Mouse (Mus musculus) intestine, embryonic 15.5 days (tissue): ENCODE measurements around the gene Bcas3. TPM values are rescaled to one million over a fixed set of nuclear protein-coding genes. Genes with fewer than 3 reads are reported as not detected.

ENCODE experiments used
- ATAC-seq: fragments of 200-750 bp; cut with Nextera tagmentation; 2 replicates; pipeline ENCODE4 v1.8.0; 2017; ENCODE audit warnings: moderate TSS enrichment, moderate library complexity
- H3K27ac ChIP-seq: fragments of 300-500 bp; sonication (generic); 2 replicates; pipeline ENCODE4 v1.5.1; 2015; ENCODE audit warnings: mild to moderate bottlenecking, inconsistent platforms
- H3K27me3 ChIP-seq: fragments of 300-500 bp; sonication (generic); replicated peaks from 2 replicates; pipeline ENCODE4 v1.6.1; 2015; ENCODE audit warnings: inconsistent platforms
- H3K36me3 ChIP-seq: fragments of 300-500 bp; sonication (generic); 2 replicates; pipeline ENCODE4 v1.6.1; 2015; ENCODE audit warnings: inconsistent platforms
- H3K4me1 ChIP-seq: fragments of 300-500 bp; sonication (generic); replicated peaks from 2 replicates; pipeline ENCODE4 v1.6.1; 2015; ENCODE audit warnings: inconsistent platforms
- H3K4me2 ChIP-seq: fragments of 300-500 bp; sonication (generic); replicated peaks from 2 replicates; pipeline ENCODE4 v1.6.1; 2015; ENCODE audit warnings: mild to moderate bottlenecking, inconsistent platforms
- H3K4me3 ChIP-seq: fragments of 300-500 bp; sonication (generic); replicated peaks from 2 replicates; pipeline ENCODE4 v1.5.1; 2015; ENCODE audit warnings: inconsistent platforms
- H3K9ac ChIP-seq: fragments of 300-500 bp; sonication (generic); 2 replicates; pipeline ENCODE4 v1.6.1; 2015; ENCODE audit warnings: inconsistent platforms
- H3K9me3 ChIP-seq: fragments of 300-500 bp; sonication (generic); 2 replicates; pipeline ENCODE4 v1.6.1; 2016; ENCODE audit warnings: inconsistent platforms
- WGBS: fragments of 180-500 bp; shearing (Covaris S2); methylation state at CpG from one replicate; pipeline ENCODE4 v1.1.7; 2015; 5-methylcytosine and 5-hydroxymethylcytosine counted together
- polyA plus RNA-seq: library from polyadenylated mRNA; unstranded; fragments of >200 nt; fragmentation: Nextera tagmentation; extraction: Ambion mirVana; gene quantifications from 2 replicates; pipeline ENCODE4 v1.2.1, GENCODE M21; 2015

Bcas3 gene
- polyA plus RNA-seq, 1 experiment from 2014 or later = 14.7 TPM

- 63% methylated on average over 3 of the region's 3 CpGs for WGBS
- Histone ChIP-seq H3K4me3 (no peak overlapping the region), H3K4me2 (no peak overlapping the region), H3K27me3 (no peaks in the 10 kb centered on the region), H3K27ac (0 out of 2 replicates have a peak overlapping the region, but pooled peaks have one; percentile 19), H3K4me1 (peaks cover 12% of the 10 kb centered on the region), H3K36me3 (no peaks in the 10 kb centered on the region), H3K9ac (no peak overlapping the region), H3K9me3 (no peaks in the 10 kb centered on the region)
- 0 out of 2 replicates have a peak, but pooled peaks have one; percentile 64 for ATAC-seq
These were observed 433.2 kb downstream of the Bcas3 start for GRCm38 (mm10) chr11:85786113-85786718.

GRCm38 (mm10) chr11:85789750-85790149 lies 436.8 kb downstream of the Bcas3 start:
- Histone ChIP-seq H3K9me3 (no peaks in the 10 kb centered on the region), H3K4me1 (peaks cover 15% of the 10 kb centered on the region), H3K27ac (no peak overlapping the region), H3K9ac (no peak overlapping the region), H3K36me3 (no peaks in the 10 kb centered on the region), H3K27me3 (no peaks in the 10 kb centered on the region), H3K4me2 (no peak overlapping the region), H3K4me3 (no peak overlapping the region)
- ATAC-seq = no peak
- WGBS = 72% methylated on average over 7 of the region's 7 CpGs

- Histone ChIP-seq H3K27ac (no peak overlapping the region), H3K4me2 (no peak overlapping the region), H3K4me3 (no peak overlapping the region), H3K4me1 (peaks cover 15% of the 10 kb centered on the region), H3K36me3 (no peaks in the 10 kb centered on the region), H3K9ac (no peak overlapping the region), H3K9me3 (no peaks in the 10 kb centered on the region), H3K27me3 (no peaks in the 10 kb centered on the region)
- WGBS = 42% methylated on average over 2 of the region's 2 CpGs
- ATAC-seq = peak; percentile 79; the same call in 1 of the 2 replicates
These were observed 437.3 kb downstream of the Bcas3 start for GRCm38 (mm10) chr11:85790267-85790666.

GRCm38 (mm10) chr11:85791212-85791611 lies 438.2 kb downstream of the Bcas3 start:
- Histone ChIP-seq H3K4me1 (peaks cover 15% of the 10 kb centered on the region), H3K36me3 (no peaks in the 10 kb centered on the region), H3K27me3 (no peaks in the 10 kb centered on the region), H3K9ac (no peak overlapping the region), H3K9me3 (no peaks in the 10 kb centered on the region), H3K4me2 (no peak overlapping the region), H3K4me3 (no peak overlapping the region), H3K27ac (no peak overlapping the region)
- WGBS = 62% methylated on average over 1 of the region's 1 CpGs
- no peak for ATAC-seq

- Histone ChIP-seq H3K4me2 (no peak overlapping the region), H3K4me1 (peaks cover 10% of the 10 kb centered on the region), H3K4me3 (no peak overlapping the region), H3K9me3 (no peaks in the 10 kb centered on the region), H3K27me3 (no peaks in the 10 kb centered on the region), H3K9ac (no peak overlapping the region), H3K36me3 (no peaks in the 10 kb centered on the region), H3K27ac (no peak overlapping the region)
- peak; percentile 47; the same call in 1 of the 2 replicates for ATAC-seq
- 62% methylated on average over 12 of the region's 12 CpGs for WGBS
These were observed 439.7 kb downstream of the Bcas3 start for GRCm38 (mm10) chr11:85792534-85793215.

- Histone ChIP-seq H3K4me1 (0 out of 2 replicates have a peak, but pooled peaks cover 3% of the 10 kb centered on the region), H3K4me2 (no peak overlapping the region), H3K4me3 (no peak overlapping the region), H3K27me3 (peaks cover 4% of the 10 kb centered on the region; the same call in 1 of the 2 replicates), H3K9ac (no peak overlapping the region), H3K9me3 (no peaks in the 10 kb centered on the region), H3K27ac (no peak overlapping the region), H3K36me3 (no peaks in the 10 kb centered on the region)
- WGBS = 39% methylated on average over 4 of the region's 4 CpGs
- ATAC-seq = peak; percentile 34; the same call in 1 of the 2 replicates
These were observed 446.5 kb downstream of the Bcas3 start for GRCm38 (mm10) chr11:85799456-85799855.

GRCm38 (mm10) chr11:85799856-85800255 lies 446.9 kb downstream of the Bcas3 start:
- Histone ChIP-seq H3K27me3 (peaks cover 4% of the 10 kb centered on the region; the same call in 1 of the 2 replicates), H3K4me3 (no peak overlapping the region), H3K9ac (no peak overlapping the region), H3K4me2 (0 out of 2 replicates have a peak overlapping the region, but pooled peaks have one; percentile 9), H3K9me3 (no peaks in the 10 kb centered on the region), H3K27ac (no peak overlapping the region), H3K4me1 (0 out of 2 replicates have a peak, but pooled peaks cover 3% of the 10 kb centered on the region), H3K36me3 (no peaks in the 10 kb centered on the region)
- ATAC-seq = peak; percentile 49
- WGBS = 15% methylated on average over 19 of the region's 19 CpGs

- Histone ChIP-seq H3K4me2 (no peak overlapping the region), H3K36me3 (no peaks in the 10 kb centered on the region), H3K9me3 (no peaks in the 10 kb centered on the region), H3K27me3 (peaks cover 4% of the 10 kb centered on the region; the same call in 1 of the 2 replicates), H3K4me3 (no peak overlapping the region), H3K4me1 (0 out of 2 replicates have a peak, but pooled peaks cover 3% of the 10 kb centered on the region), H3K9ac (no peak overlapping the region), H3K27ac (no peak overlapping the region)
- no peak for ATAC-seq
- 60% methylated on average over 11 of the region's 11 CpGs for WGBS
These were observed 447.4 kb downstream of the Bcas3 start for GRCm38 (mm10) chr11:85800380-85800779.

GRCm38 (mm10) chr11:85804048-85804447 lies 451.1 kb downstream of the Bcas3 start:
- Histone ChIP-seq H3K36me3 (no peaks in the 10 kb centered on the region), H3K9me3 (no peaks in the 10 kb centered on the region), H3K4me2 (no peak overlapping the region), H3K27ac (no peak overlapping the region), H3K27me3 (peaks cover 4% of the 10 kb centered on the region; the same call in 1 of the 2 replicates), H3K4me3 (no peak overlapping the region), H3K4me1 (0 out of 2 replicates have a peak, but pooled peaks cover 3% of the 10 kb centered on the region), H3K9ac (no peak overlapping the region)
- peak; percentile 72 for ATAC-seq
- 52% methylated on average over 5 of the region's 5 CpGs for WGBS

- no peak for ATAC-seq
- no peaks in the 10 kb centered on the region for H3K27me3 ChIP-seq
- no peaks in the 10 kb centered on the region for H3K36me3 ChIP-seq
- no peak overlapping the region for H3K4me3 ChIP-seq
- no peak overlapping the region for H3K4me2 ChIP-seq
- H3K9me3 ChIP-seq = no peaks in the 10 kb centered on the region
- H3K9ac ChIP-seq = no peak overlapping the region
- 0 out of 2 replicates have a peak, but pooled peaks cover 3% of the 10 kb centered on the region for H3K4me1 ChIP-seq
- WGBS = 88% methylated on average over 1 of the region's 1 CpGs
- H3K27ac ChIP-seq = no peak overlapping the region
These were observed 452.8 kb downstream of the Bcas3 start for GRCm38 (mm10) chr11:85805779-85806178.

- whole genome bisulfite sequencing = 60% methylated on average over 11 of the region's 11 CpGs
- no peaks in the 10 kb centered on the region for H3K9me3 ChIP-seq
- no peak overlapping the region for H3K4me3 ChIP-seq
- H3K9ac ChIP-seq = no peak overlapping the region
- no peaks in the 10 kb centered on the region for H3K27me3 ChIP-seq
- H3K4me2 ChIP-seq = no peak overlapping the region
- 0 out of 2 replicates have a peak, but pooled peaks cover 3% of the 10 kb centered on the region for H3K4me1 ChIP-seq
- no peak for ATAC-seq
- no peaks in the 10 kb centered on the region for H3K36me3 ChIP-seq
- no peak overlapping the region for H3K27ac ChIP-seq
These were observed 454.4 kb downstream of the Bcas3 start for GRCm38 (mm10) chr11:85807353-85807752.

- H3K4me3 ChIP-seq = no peak overlapping the region
- no peak for ATAC-seq
- H3K27me3 ChIP-seq = no peaks in the 10 kb centered on the region
- peaks cover 16% of the 10 kb centered on the region for H3K4me1 ChIP-seq
- H3K4me2 ChIP-seq = no peak overlapping the region
- no peak overlapping the region for H3K27ac ChIP-seq
- H3K9me3 ChIP-seq = no peaks in the 10 kb centered on the region
- no peak overlapping the region for H3K9ac ChIP-seq
- WGBS = 64% methylated on average over 4 of the region's 4 CpGs
- no peaks in the 10 kb centered on the region for H3K36me3 ChIP-seq
These were observed 458.3 kb downstream of the Bcas3 start for GRCm38 (mm10) chr11:85811229-85811628.
